Mouse (Mus musculus): ENCODE measurements around the gene Trappc10. TPM values are rescaled to one million over a fixed set of nuclear protein-coding genes. Genes with fewer than 3 reads are reported as not detected.

Gene Trappc10
- polyA plus RNA-seq, 1 experiment from 2014 or later = 8.3 TPM

GRCm38 (mm10) chr10:78284812-78285211 is 40.4 kb upstream of the Trappc10 start:
- Histone ChIP-seq H3K9ac (replicated peaks; ENCODE audit: low read length) (no peak overlapping the region), H3K4me3 (ENCODE audit: low read length) (no peak overlapping the region), H3K27me3 (ENCODE audit: insufficient read depth, low read length) (no peaks in the 10 kb centered on the region), H3K4me2 (replicated peaks; ENCODE audit: low read depth, low read length) (no peak overlapping the region), H3K36me3 (ENCODE audit: insufficient read depth, low read length) (peaks cover 67% of the 10 kb centered on the region), H3K4me1 (ENCODE audit: insufficient read depth, low read length) (peaks cover 20% of the 10 kb centered on the region), H3K27ac (ENCODE audit: low read length) (no peak overlapping the region), H3K9me3 (ENCODE audit: low read length) (no peaks in the 10 kb centered on the region)
- no peak for ATAC-seq (ENCODE audit: low FRiP score, low TSS enrichment)
- WGBS = 87% methylated on average over 12 of the region's 12 CpGs

DNA sequence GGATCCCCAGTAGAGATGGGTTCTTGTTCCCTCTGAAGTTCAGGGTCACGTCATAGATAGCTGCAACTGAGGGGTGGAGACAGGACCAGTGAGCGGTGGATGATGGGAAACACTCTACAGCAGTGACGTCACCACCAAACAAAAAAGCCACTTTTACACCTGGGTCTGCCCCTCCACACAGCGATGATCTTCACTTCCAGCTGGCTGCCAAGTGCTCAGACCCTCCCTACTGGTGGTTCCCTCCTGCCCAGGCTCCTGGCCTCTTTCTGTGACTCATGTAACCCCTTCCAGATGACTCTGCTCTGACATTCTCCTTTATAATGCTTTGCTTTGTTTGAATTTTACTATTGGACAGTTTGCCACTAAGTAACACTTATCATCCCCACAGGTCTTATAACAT is 38.0 kb upstream of the Trappc10 start:
- no peaks in the 10 kb centered on the region for H3K27me3 ChIP-seq (ENCODE audit: insufficient read depth, low read length)
- no peak overlapping the region for H3K4me3 ChIP-seq (ENCODE audit: low read length)
- H3K9ac ChIP-seq (replicated peaks; ENCODE audit: low read length) = no peak overlapping the region
- WGBS = 98% methylated on average over 4 of the region's 4 CpGs
- no peak overlapping the region for H3K27ac ChIP-seq (ENCODE audit: low read length)
- H3K4me2 ChIP-seq (replicated peaks; ENCODE audit: low read depth, low read length) = no peak overlapping the region
- no peaks in the 10 kb centered on the region for H3K9me3 ChIP-seq (ENCODE audit: low read length)
- H3K4me1 ChIP-seq (ENCODE audit: insufficient read depth, low read length) = peaks cover 10% of the 10 kb centered on the region
- H3K36me3 ChIP-seq (ENCODE audit: insufficient read depth, low read length) = peaks cover 73% of the 10 kb centered on the region
- no peak for ATAC-seq (ENCODE audit: low FRiP score, low TSS enrichment)

GRCm38 (mm10) chr10:78280486-78280885 is 36.0 kb upstream of the Trappc10 start:
- H3K4me1 ChIP-seq (ENCODE audit: insufficient read depth, low read length) = peaks cover 9% of the 10 kb centered on the region
- no peak overlapping the region for H3K27ac ChIP-seq (ENCODE audit: low read length)
- H3K9ac ChIP-seq (replicated peaks; ENCODE audit: low read length) = no peak overlapping the region
- 66% methylated on average over 9 of the region's 9 CpGs for WGBS
- H3K27me3 ChIP-seq (ENCODE audit: insufficient read depth, low read length) = no peaks in the 10 kb centered on the region
- no peak overlapping the region for H3K4me2 ChIP-seq (replicated peaks; ENCODE audit: low read depth, low read length)
- no peaks in the 10 kb centered on the region for H3K9me3 ChIP-seq (ENCODE audit: low read length)
- peak; percentile 50; the same call in 1 of the 2 replicates for ATAC-seq (ENCODE audit: low FRiP score, low TSS enrichment)
- H3K4me3 ChIP-seq (ENCODE audit: low read length) = no peak overlapping the region
- H3K36me3 ChIP-seq (ENCODE audit: insufficient read depth, low read length) = peaks cover 57% of the 10 kb centered on the region

- H3K4me1 ChIP-seq (ENCODE audit: insufficient read depth, low read length) = peaks cover 9% of the 10 kb centered on the region
- H3K9ac ChIP-seq (replicated peaks; ENCODE audit: low read length) = no peak overlapping the region
- 30% methylated on average over 8 of the region's 8 CpGs for WGBS
- no peaks in the 10 kb centered on the region for H3K9me3 ChIP-seq (ENCODE audit: low read length)
- H3K27me3 ChIP-seq (ENCODE audit: insufficient read depth, low read length) = no peaks in the 10 kb centered on the region
- H3K4me3 ChIP-seq (ENCODE audit: low read length) = no peak overlapping the region
- peak; percentile 88 for ATAC-seq (ENCODE audit: low FRiP score, low TSS enrichment)
- peaks cover 53% of the 10 kb centered on the region for H3K36me3 ChIP-seq (ENCODE audit: insufficient read depth, low read length)
- H3K4me2 ChIP-seq (replicated peaks; ENCODE audit: low read depth, low read length) = no peak overlapping the region
- H3K27ac ChIP-seq (ENCODE audit: low read length) = peak overlapping the region; percentile 48
Observed at GRCm38 (mm10) chr10:78279210-78279609, 34.8 kb upstream of the Trappc10 start.

GRCm38 (mm10) chr10:78277835-78278234 is 33.4 kb upstream of the Trappc10 start:
- Histone ChIP-seq H3K4me3 (ENCODE audit: low read length) (no peak overlapping the region), H3K9ac (replicated peaks; ENCODE audit: low read length) (no peak overlapping the region), H3K4me2 (replicated peaks; ENCODE audit: low read depth, low read length) (no peak overlapping the region), H3K36me3 (ENCODE audit: insufficient read depth, low read length) (peaks cover 50% of the 10 kb centered on the region), H3K9me3 (ENCODE audit: low read length) (no peaks in the 10 kb centered on the region), H3K4me1 (ENCODE audit: insufficient read depth, low read length) (peaks cover 9% of the 10 kb centered on the region), H3K27ac (ENCODE audit: low read length) (no peak overlapping the region), H3K27me3 (ENCODE audit: insufficient read depth, low read length) (no peaks in the 10 kb centered on the region)
- ATAC-seq (ENCODE audit: low FRiP score, low TSS enrichment) = no peak
- 81% methylated on average over 3 of the region's 3 CpGs for WGBS

GRCm38 (mm10) chr10:78276242-78276641 is 31.8 kb upstream of the Trappc10 start:
- H3K4me3 ChIP-seq (ENCODE audit: low read length) = no peak overlapping the region
- no peak overlapping the region for H3K27ac ChIP-seq (ENCODE audit: low read length)
- H3K9ac ChIP-seq (replicated peaks; ENCODE audit: low read length) = no peak overlapping the region
- peaks cover 39% of the 10 kb centered on the region for H3K36me3 ChIP-seq (ENCODE audit: insufficient read depth, low read length)
- no peak for ATAC-seq (ENCODE audit: low FRiP score, low TSS enrichment)
- no peak overlapping the region for H3K4me2 ChIP-seq (replicated peaks; ENCODE audit: low read depth, low read length)
- H3K4me1 ChIP-seq (ENCODE audit: insufficient read depth, low read length) = peaks cover 6% of the 10 kb centered on the region
- H3K27me3 ChIP-seq (ENCODE audit: insufficient read depth, low read length) = no peaks in the 10 kb centered on the region
- WGBS = 92% methylated on average over 4 of the region's 4 CpGs
- H3K9me3 ChIP-seq (ENCODE audit: low read length) = no peaks in the 10 kb centered on the region

DNA sequence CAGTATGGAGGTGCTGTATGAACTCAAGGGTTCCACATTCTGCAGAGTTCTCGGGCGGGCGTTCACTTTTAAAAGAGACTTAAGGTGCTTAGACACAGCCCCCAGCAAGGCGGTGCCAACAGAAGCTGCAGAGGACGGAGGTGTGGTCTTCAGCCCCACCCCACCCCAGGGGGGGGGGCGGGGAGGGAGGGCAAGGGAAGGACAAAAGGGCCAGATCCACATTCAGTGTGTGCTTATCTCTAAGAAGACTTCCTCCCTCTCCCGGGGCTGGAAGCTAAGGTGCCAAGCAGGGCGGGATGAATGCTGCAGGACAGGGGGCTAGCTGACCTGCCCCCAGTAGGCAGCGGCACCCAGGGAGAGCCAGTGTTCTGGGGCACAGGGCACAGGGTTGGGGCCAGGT is 28.5 kb upstream of the Trappc10 start:
- Histone ChIP-seq H3K27ac (ENCODE audit: low read length) (no peak overlapping the region), H3K36me3 (ENCODE audit: insufficient read depth, low read length) (peaks cover 30% of the 10 kb centered on the region), H3K9me3 (ENCODE audit: low read length) (no peaks in the 10 kb centered on the region), H3K4me1 (ENCODE audit: insufficient read depth, low read length) (no peaks in the 10 kb centered on the region), H3K4me2 (replicated peaks; ENCODE audit: low read depth, low read length) (no peak overlapping the region), H3K9ac (replicated peaks; ENCODE audit: low read length) (no peak overlapping the region), H3K27me3 (ENCODE audit: insufficient read depth, low read length) (no peaks in the 10 kb centered on the region), H3K4me3 (ENCODE audit: low read length) (no peak overlapping the region)
- no peak for ATAC-seq (ENCODE audit: low FRiP score, low TSS enrichment)
- WGBS = 41% methylated on average over 8 of the region's 9 CpGs

- no peaks in the 10 kb centered on the region for H3K9me3 ChIP-seq (ENCODE audit: low read length)
- 72% methylated on average over 3 of the region's 3 CpGs for WGBS
- H3K36me3 ChIP-seq (ENCODE audit: insufficient read depth, low read length) = 0 out of 2 replicates have a peak, but pooled peaks cover 7% of the 10 kb centered on the region
- H3K27ac ChIP-seq (ENCODE audit: low read length) = no peak overlapping the region
- no peak for ATAC-seq (ENCODE audit: low FRiP score, low TSS enrichment)
- H3K4me3 ChIP-seq (ENCODE audit: low read length) = no peak overlapping the region
- no peak overlapping the region for H3K9ac ChIP-seq (replicated peaks; ENCODE audit: low read length)
- no peaks in the 10 kb centered on the region for H3K27me3 ChIP-seq (ENCODE audit: insufficient read depth, low read length)
- H3K4me1 ChIP-seq (ENCODE audit: insufficient read depth, low read length) = no peaks in the 10 kb centered on the region
- no peak overlapping the region for H3K4me2 ChIP-seq (replicated peaks; ENCODE audit: low read depth, low read length)
Observed at GRCm38 (mm10) chr10:78265881-78266280, 21.4 kb upstream of the Trappc10 start.

GRCm38 (mm10) chr10:78264735-78265134 is 20.3 kb upstream of the Trappc10 start:
- ATAC-seq (ENCODE audit: low FRiP score, low TSS enrichment) = no peak
- H3K4me1 ChIP-seq (ENCODE audit: insufficient read depth, low read length) = peaks cover 8% of the 10 kb centered on the region; the same call in 1 of the 2 replicates
- no peaks in the 10 kb centered on the region for H3K27me3 ChIP-seq (ENCODE audit: insufficient read depth, low read length)
- 80% methylated on average over 3 of the region's 3 CpGs for WGBS
- no peak overlapping the region for H3K4me3 ChIP-seq (ENCODE audit: low read length)
- H3K36me3 ChIP-seq (ENCODE audit: insufficient read depth, low read length) = no peaks in the 10 kb centered on the region
- no peak overlapping the region for H3K4me2 ChIP-seq (replicated peaks; ENCODE audit: low read depth, low read length)
- H3K9me3 ChIP-seq (ENCODE audit: low read length) = no peaks in the 10 kb centered on the region
- no peak overlapping the region for H3K27ac ChIP-seq (ENCODE audit: low read length)
- H3K9ac ChIP-seq (replicated peaks; ENCODE audit: low read length) = no peak overlapping the region

GRCm38 (mm10) chr10:78260916-78261650 is 16.6 kb upstream of the Trappc10 start:
- H3K36me3 ChIP-seq (ENCODE audit: insufficient read depth, low read length) = no peaks in the 10 kb centered on the region
- H3K9ac ChIP-seq (replicated peaks; ENCODE audit: low read length) = no peak overlapping the region
- H3K9me3 ChIP-seq (ENCODE audit: low read length) = no peaks in the 10 kb centered on the region
- peaks cover 8% of the 10 kb centered on the region; the same call in 1 of the 2 replicates for H3K4me1 ChIP-seq (ENCODE audit: insufficient read depth, low read length)
- H3K4me3 ChIP-seq (ENCODE audit: low read length) = no peak overlapping the region
- no peak for ATAC-seq (ENCODE audit: low FRiP score, low TSS enrichment)
- H3K27me3 ChIP-seq (ENCODE audit: insufficient read depth, low read length) = no peaks in the 10 kb centered on the region
- H3K4me2 ChIP-seq (replicated peaks; ENCODE audit: low read depth, low read length) = no peak overlapping the region
- WGBS = 65% methylated on average over 7 of the region's 7 CpGs
- no peak overlapping the region for H3K27ac ChIP-seq (ENCODE audit: low read length)
